ENCODE assay signal across 7 mouse cellular contexts in genomic region chr17:7868631-7869030, GRCm38 (mm10). TPM values are rescaled to one million over a fixed set of nuclear protein-coding genes. Genes with fewer than 3 reads are reported as not detected.
DNase-seq lines count a peak whose midpoint lies in the region; ATAC-seq lines count a peak whose summit lies in the region.

No protein-coding gene starts in this region.

- H3K4me1 ChIP-seq in forebrain, embryonic 14.5 days (ENCODE audit: control insufficient read depth, insufficient read depth, low read length): no peaks in the 10 kb centered on the region

- H3K27me3 ChIP-seq in forebrain, embryonic 14.5 days (replicated peaks; ENCODE audit: control insufficient read depth, insufficient read depth, low read length): no peaks in the 10 kb centered on the region

- peak; percentile 66; the same call in 1 of the 2 replicates for ATAC-seq in forebrain, embryonic 14.5 days
- peak; percentile 53 for ATAC-seq in inflammation-experienced regulatory T-cells, adult 6 months
- peak; percentile 74 for ATAC-seq in megakaryocyte-erythroid progenitor cell, adult 5-6 weeks (replicated peaks; ENCODE audit: low FRiP score, low TSS enrichment, poor library complexity, severe bottlenecking)

- no peak overlapping the region for H3K4me2 ChIP-seq in forebrain, embryonic 14.5 days (ENCODE audit: low read length)

- no peak overlapping the region for H3K9ac ChIP-seq in forebrain, embryonic 14.5 days (ENCODE audit: low read length)

- WGBS in forebrain, embryonic 14.5 days: 13% methylated on average over 4 of the region's 4 CpGs

- H3K4me3 ChIP-seq in forebrain, embryonic 14.5 days (ENCODE audit: low read depth, low read length): no peak overlapping the region

- H3K27ac ChIP-seq in forebrain, embryonic 14.5 days (ENCODE audit: low read depth, low read length): no peak overlapping the region

- H3K9me3 ChIP-seq in forebrain, embryonic 14.5 days (replicated peaks; ENCODE audit: control insufficient read depth, low read length): no peaks in the 10 kb centered on the region

- DNase-seq in MEL-GATA-1-ER (ENCODE audit: extremely low read depth, low read depth): peak; percentile 43
- peak; percentile 42 to 52 for DNase-seq in adrenal gland, postnatal 4 days (ENCODE audit: low spot score in 2 of 2)
- peak; percentile 64 for DNase-seq in forebrain, embryonic 14.5 days (ENCODE audit: low spot score)
- peak; percentile 23 to 57 for DNase-seq in left cerebral cortex, adult 8-10 months (ENCODE audit: low spot score in 2 of 2)
- peak; percentile 52 to 81 for DNase-seq in spleen, postnatal 10 days (ENCODE audit: low spot score in 2 of 2)

- H3K36me3 ChIP-seq in forebrain, embryonic 14.5 days (ENCODE audit: control insufficient read depth, insufficient read depth, low read length): no peaks in the 10 kb centered on the region

RNA-seq across cellular contexts. Expression of gene Fndc1, which starts 41.5 kb away (rescaled TPM):
- 10 to 100 TPM; 38.7 to 48.5 TPM for total RNA-seq in adrenal gland, postnatal 4 days (2021)
- 1.5 and 2.7 TPM in 2 replicates for polyA plus RNA-seq in forebrain, embryonic 14.5 days (2014; fragmentation: Nextera tagmentation; extraction: Ambion mirVana)
- not detected for polyA plus RNA-seq in inflammation-experienced regulatory T-cells, adult 6 months (2017; shearing (Covaris generic))
- total RNA-seq in left cerebral cortex, adult 8-10 months (2022): 1 to 10 TPM; 3.9 to 6.2 (median 4.9) TPM
- not detected in 2 replicates for total RNA-seq in megakaryocyte-erythroid progenitor cell, adult 5-6 weeks (2014; fragmentation: Nextera tagmentation)
- total RNA-seq in megakaryocyte-erythroid progenitor cell, adult 5-6 weeks (2017): not detected in 2 replicates

RNA-seq across cellular contexts. Expression of gene Tagap, which starts 57.2 kb away (rescaled TPM):
- total RNA-seq in adrenal gland, postnatal 4 days (2021): 1 to 10 TPM; 5.2 to 5.4 TPM
- 0.22 and 0.75 TPM in 2 replicates for polyA plus RNA-seq in forebrain, embryonic 14.5 days (2014; fragmentation: Nextera tagmentation; extraction: Ambion mirVana)
- 100 to 1,000 TPM in 1 of 3 experiments, 10 to 100 TPM in 2; 81.6 to 107 (median 90.7) TPM for polyA plus RNA-seq in inflammation-experienced regulatory T-cells, adult 6 months (2017; shearing (Covaris generic))
- 1 to 10 TPM; 5.9 to 6.8 (median 6.6) TPM for total RNA-seq in left cerebral cortex, adult 8-10 months (2022)
- 6.7 TPM in 1 of 2 replicates, not detected in the other for total RNA-seq in megakaryocyte-erythroid progenitor cell, adult 5-6 weeks (2014; fragmentation: Nextera tagmentation)
- 1.8 and 4.0 TPM in 2 replicates for total RNA-seq in megakaryocyte-erythroid progenitor cell, adult 5-6 weeks (2017)

Comparison
In these comparisons a context has a peak if more than half of its experiments do, and no peak if none do; other contexts are left out.
1. RNA of gene Fndc1, which starts 41.5 kb away (total RNA-seq): 38.7 to 48.5 TPM in adrenal gland, postnatal 4 days; 3.9 to 6.2 TPM in left cerebral cortex, adult 8-10 months and not detected in megakaryocyte-erythroid progenitor cell, adult 5-6 weeks; every median in the first group is over 4 times any median in the second.
2. Peak in every context shown above with its lines, with median percentiles within 50 percentile points of each other: DNase-seq and ATAC-seq.